Mouse (Mus musculus): Measurements from ENCODE around the gene Sh3pxd2b.

Gene Sh3pxd2b

GRCm38 (mm10) chr11:32340476-32341473, 6.8 kb upstream of the Sh3pxd2b start:
- peak; percentile 84 for DNase-seq (ENCODE audit: low spot score)

- DNase-seq (ENCODE audit: low spot score): peak; percentile 65
These were observed 4.8 kb upstream of the Sh3pxd2b start for GRCm38 (mm10) chr11:32342770-32343191.

DNA sequence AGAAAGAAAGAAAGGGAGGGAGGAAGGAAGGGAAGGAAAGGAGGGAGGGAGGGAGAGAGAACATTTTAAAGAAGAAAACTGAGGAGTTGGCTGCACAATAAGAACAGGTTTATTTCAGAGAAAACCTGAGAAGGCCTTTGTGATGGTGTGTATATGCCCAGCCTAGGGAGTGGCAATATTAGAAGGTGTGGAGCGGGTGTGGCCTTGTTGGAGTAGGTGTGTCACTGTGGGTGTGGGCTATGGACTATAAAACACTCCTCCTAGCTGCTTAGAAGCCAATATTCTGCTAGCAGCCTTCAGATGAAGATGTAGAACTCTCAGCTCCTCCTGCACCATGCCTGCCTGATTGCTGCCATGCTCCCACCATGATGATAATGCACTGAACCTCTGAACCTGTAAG, 4.3 kb upstream of the Sh3pxd2b start:
- DNase-seq (ENCODE audit: low spot score): no peak

- DNase-seq (ENCODE audit: low spot score): no peak
These were observed 1.9 kb upstream of the Sh3pxd2b start for GRCm38 (mm10) chr11:32345504-32346297.

- no peak for DNase-seq (ENCODE audit: low spot score)
These were observed 385 bp upstream of the Sh3pxd2b start for GRCm38 (mm10) chr11:32347264-32347606.

DNA sequence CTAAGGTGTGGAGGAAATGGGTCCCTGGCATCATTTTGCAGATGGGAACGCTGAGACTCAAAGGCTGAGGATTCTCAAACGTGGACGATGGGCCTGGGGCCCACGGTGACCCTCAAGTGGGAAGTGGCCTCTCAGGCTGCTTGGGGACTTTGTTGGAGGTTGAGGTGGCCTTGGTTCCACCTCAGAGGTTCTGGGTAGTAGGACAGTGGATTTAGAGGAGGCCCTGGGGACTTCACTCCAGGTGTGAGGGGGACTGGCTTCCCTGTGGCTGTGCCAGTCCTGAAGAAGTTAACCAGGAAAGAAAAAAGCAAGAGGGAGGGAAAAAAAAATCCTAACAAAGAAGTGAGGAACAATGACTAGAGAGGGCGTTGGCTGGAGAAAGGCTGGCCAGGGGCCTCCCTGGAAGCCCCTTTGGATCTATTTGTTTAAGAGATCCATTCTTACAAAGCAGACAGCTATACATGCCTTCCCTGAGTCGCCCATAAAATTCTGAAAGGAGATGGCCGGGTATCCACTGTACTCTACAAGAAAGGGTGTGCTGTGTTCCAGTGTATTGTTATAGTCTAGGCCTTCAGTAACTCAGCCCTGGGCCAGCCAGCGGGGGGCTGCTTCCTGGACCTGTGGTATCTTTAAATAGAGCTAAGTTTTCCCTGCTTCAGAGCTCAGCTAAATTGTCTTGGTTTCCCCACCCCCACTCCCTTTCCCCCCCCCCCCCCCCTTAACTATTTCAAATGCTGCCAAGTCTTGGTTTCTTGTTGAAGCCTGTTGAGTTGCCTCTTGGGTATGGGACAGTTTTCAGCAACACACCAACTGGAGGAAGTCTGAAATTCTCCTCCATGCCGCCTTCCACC, 1.0 kb downstream of the Sh3pxd2b start:
- no peak for DNase-seq (ENCODE audit: low spot score)

GRCm38 (mm10) chr11:32349284-32349953, 1.8 kb downstream of the Sh3pxd2b start:
- no peak for DNase-seq (ENCODE audit: low spot score)

DNA sequence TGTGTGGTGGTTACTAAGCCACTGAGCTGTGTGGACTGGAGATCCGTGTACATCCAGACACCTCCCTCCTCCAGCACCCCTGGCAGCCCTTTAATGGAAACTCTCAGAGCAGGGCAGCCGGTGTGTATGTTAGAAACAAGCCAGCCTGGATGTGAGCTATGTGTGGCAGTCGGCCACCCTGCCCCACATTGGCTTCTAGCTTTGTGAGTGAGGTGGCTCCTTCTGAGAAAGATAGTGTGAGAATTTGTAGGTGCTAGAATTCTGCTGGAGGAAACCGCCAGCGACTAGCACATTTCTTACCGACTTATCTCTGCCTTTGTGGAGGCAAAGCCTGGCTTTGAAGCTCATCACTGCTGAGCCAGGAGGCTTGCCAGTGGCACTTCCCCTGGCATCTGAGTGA, 5.3 kb downstream of the Sh3pxd2b start:
- no peak for DNase-seq (ENCODE audit: low spot score)

GRCm38 (mm10) chr11:32355377-32355776, 7.8 kb downstream of the Sh3pxd2b start:
- no peak for DNase-seq (ENCODE audit: low spot score)

- DNase-seq (ENCODE audit: low spot score): no peak
These were observed 10.1 kb downstream of the Sh3pxd2b start for GRCm38 (mm10) chr11:32357686-32358085.

DNA sequence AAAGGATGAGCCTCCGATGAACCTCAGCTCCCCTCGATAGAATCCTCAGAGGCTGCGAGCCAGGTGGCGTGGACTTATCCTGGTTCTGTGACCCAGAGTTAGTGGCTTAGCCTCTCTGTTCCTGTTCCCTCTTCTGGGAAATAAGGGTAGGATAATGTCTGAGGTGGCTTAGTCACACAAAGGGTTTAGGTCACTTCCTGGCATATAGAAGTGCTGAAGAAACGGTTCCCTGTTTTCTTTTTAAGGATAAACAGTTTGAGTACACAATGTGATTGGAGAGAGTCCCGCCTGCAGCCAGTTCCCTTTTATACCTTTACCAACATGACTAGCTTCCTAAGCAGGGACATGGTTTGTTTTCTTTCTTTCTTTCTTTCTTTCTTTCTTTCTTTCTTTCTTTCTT, 10.8 kb downstream of the Sh3pxd2b start:
- DNase-seq (ENCODE audit: low spot score): no peak

GRCm38 (mm10) chr11:32359566-32359965, 11.9 kb downstream of the Sh3pxd2b start:
- no peak for DNase-seq (ENCODE audit: low spot score)

- DNase-seq (ENCODE audit: low spot score): no peak
These were observed 14.2 kb downstream of the Sh3pxd2b start for GRCm38 (mm10) chr11:32361774-32362173.

DNA sequence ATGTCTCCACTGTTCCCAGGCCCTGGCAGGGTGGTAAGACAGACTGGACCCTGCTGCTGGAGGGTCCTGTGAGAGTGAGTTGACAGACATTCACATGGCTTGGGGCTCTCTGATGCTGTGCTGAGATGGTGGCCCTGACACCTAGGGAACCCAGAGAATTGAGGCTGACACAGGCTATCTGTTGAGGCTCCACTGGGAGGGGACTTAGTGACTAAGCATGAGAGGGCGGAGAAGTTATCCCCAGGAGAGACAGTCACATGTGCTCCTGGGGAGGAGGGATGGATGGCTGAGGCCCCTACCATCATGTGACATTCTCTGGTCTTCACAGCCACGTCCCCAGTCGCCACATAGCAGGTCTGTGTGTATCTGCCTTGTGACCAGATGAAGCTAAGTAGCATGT, 15.6 kb downstream of the Sh3pxd2b start:
- DNase-seq (ENCODE audit: low spot score): no peak

DNA sequence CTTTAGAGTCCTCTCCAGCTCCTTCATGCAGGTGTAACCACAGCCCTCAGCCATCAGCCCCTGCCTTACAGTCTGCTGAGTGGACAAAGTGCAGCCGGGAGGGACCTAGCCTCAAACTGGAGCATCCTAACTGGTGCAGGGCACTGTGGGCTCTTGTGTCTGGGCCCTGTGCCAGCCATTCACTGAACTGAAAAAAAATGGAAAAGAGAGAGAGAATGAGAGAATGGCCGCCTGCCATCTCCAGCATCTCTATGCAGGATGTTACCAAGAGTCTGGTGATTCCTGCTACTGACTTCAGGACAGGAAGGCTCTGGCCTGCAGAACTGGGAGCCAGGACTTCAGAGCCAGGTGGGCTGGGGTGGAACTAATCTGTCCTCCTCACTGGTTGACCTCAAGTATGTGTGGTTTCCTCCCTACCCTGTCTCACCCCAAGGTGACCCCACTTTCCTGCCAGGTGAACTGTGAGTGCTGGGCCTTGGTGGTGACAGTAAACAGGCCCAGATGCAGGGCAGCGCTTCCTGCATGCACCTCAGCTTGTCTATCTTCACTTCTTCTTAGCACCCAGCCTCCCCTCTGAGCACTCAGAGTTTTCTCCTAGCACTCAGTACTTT, 16.1 kb downstream of the Sh3pxd2b start:
- no peak for DNase-seq (ENCODE audit: low spot score)

GRCm38 (mm10) chr11:32364375-32364774, 16.8 kb downstream of the Sh3pxd2b start:
- no peak for DNase-seq (ENCODE audit: low spot score)

- DNase-seq (ENCODE audit: low spot score): no peak
These were observed 17.9 kb downstream of the Sh3pxd2b start for GRCm38 (mm10) chr11:32365498-32365897.

DNA sequence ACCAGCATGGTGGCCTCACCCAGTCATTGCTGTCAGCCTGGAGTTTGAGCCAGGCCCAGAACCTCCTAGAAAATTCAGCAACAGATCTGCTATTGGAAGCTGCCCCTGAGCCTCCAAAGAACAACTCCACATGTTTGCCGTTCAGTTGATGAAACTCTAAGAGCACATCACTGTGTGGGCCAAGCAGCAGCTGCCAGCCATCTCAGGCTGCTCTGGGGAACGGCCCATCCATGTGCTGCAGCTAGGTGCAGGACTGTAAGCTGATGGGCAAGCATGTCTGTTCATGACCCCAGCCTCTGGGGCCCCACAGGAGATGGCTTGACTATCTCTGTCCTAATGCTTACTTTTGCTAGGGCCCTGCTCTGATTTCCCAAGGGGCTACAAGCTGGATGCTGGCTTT, 19.4 kb downstream of the Sh3pxd2b start:
- no peak for DNase-seq (ENCODE audit: low spot score)

GRCm38 (mm10) chr11:32368986-32369385, 21.4 kb downstream of the Sh3pxd2b start:
- no peak for DNase-seq (ENCODE audit: low spot score)

- DNase-seq (ENCODE audit: low spot score): no peak
These were observed 23.3 kb downstream of the Sh3pxd2b start for GRCm38 (mm10) chr11:32370881-32371280.

All from retina, embryonic 14.5 days (tissue).